Mouse (Mus musculus) heart, embryonic 16.5 days (tissue): ENCODE measurements around the gene Nicn1. TPM values are rescaled to one million over a fixed set of nuclear protein-coding genes. Genes with fewer than 3 reads are reported as not detected.
"Not testable (repeated sequence)": the region's sequence is repeated elsewhere in the genome, so short reads cannot be mapped to it uniquely, and the experiment has no call there.

ENCODE experiments used
- ATAC-seq: fragments of 200-750 bp; cut with Nextera tagmentation; replicated peaks from 2 replicates; pipeline ENCODE4 v1.8.0; 2017; ENCODE audit warnings: moderate number of reproducible peaks; ENCODE audit not compliant: insufficient read depth, low FRiP score; ENCODE audit errors: extremely low read depth
- H3K27ac ChIP-seq: fragments of 300-500 bp; sonication (generic); 2 replicates; pipeline ENCODE4 v1.5.1; 2014; ENCODE audit warnings: mild to moderate bottlenecking, low read length, control low read depth, moderate library complexity
- H3K27me3 ChIP-seq: fragments of 300-500 bp; sonication (generic); 2 replicates; pipeline ENCODE4 v1.6.1; 2014; ENCODE audit warnings: low read length, mixed read lengths; ENCODE audit not compliant: control insufficient read depth, insufficient read depth
- H3K36me3 ChIP-seq: fragments of 300-500 bp; sonication (generic); 2 replicates; pipeline ENCODE4 v1.6.1; 2014; ENCODE audit not compliant: control insufficient read depth, insufficient read depth
- H3K4me1 ChIP-seq: fragments of 300-500 bp; sonication (generic); 2 replicates; pipeline ENCODE4 v1.6.1; 2014; ENCODE audit warnings: low read length, mixed read lengths; ENCODE audit not compliant: control insufficient read depth, insufficient read depth
- H3K4me2 ChIP-seq: fragments of 300-500 bp; sonication (generic); 2 replicates; pipeline ENCODE4 v1.6.1; 2014; ENCODE audit warnings: low read depth, mild to moderate bottlenecking, control low read depth, low read length
- H3K4me3 ChIP-seq: fragments of 300-500 bp; sonication (generic); 2 replicates; pipeline ENCODE4 v1.5.1; 2014; ENCODE audit warnings: mild to moderate bottlenecking, control low read depth, low read length
- H3K9ac ChIP-seq: fragments of 300-500 bp; sonication (generic); 2 replicates; pipeline ENCODE4 v1.6.1; 2014; ENCODE audit warnings: low read length, control low read depth
- H3K9me3 ChIP-seq: fragments of 300-500 bp; sonication (generic); replicated peaks from 2 replicates; pipeline ENCODE4 v1.6.1; 2016; ENCODE audit warnings: low read length; ENCODE audit not compliant: control insufficient read depth
- WGBS: fragments of 180-500 bp; shearing (Covaris S2); extraction: QIAGEN DNeasy Blood & Tissue Kit; methylation state at CpG from one replicate; pipeline ENCODE4 v1.1.7; 2014; 5-methylcytosine and 5-hydroxymethylcytosine counted together
- polyA plus RNA-seq: library from polyadenylated mRNA; unstranded; fragments of >200 nt; fragmentation: Nextera tagmentation; extraction: Ambion mirVana; gene quantifications from 2 replicates; pipeline ENCODE4 v1.2.1, GENCODE M21; 2015

Nicn1 gene
- polyA plus RNA-seq, 1 experiment from 2014 or later: 23.7 TPM

- peaks cover 52% of the 10 kb centered on the region for H3K4me1 ChIP-seq
- WGBS: under 1% methylated on average over 60 of the region's 62 CpGs
- H3K4me2 ChIP-seq: peak overlapping the region; percentile 92
- peak overlapping the region; percentile 100 for H3K27ac ChIP-seq
- H3K36me3 ChIP-seq: no peaks in the 10 kb centered on the region
- H3K9me3 ChIP-seq: no peaks in the 10 kb centered on the region
- peak; percentile 33 for ATAC-seq
- H3K9ac ChIP-seq: peak overlapping the region; percentile 96
- H3K4me3 ChIP-seq: peak overlapping the region; percentile 93
- no peaks in the 10 kb centered on the region for H3K27me3 ChIP-seq
Measured at GRCm38 (mm10) chr9:108263131-108263681, 27.0 kb upstream of the Nicn1 start.

- Histone ChIP-seq H3K4me1 (peaks cover 54% of the 10 kb centered on the region), H3K9ac (peak within 1 kb of the TSS; percentile 96), H3K36me3 (no peaks in the 10 kb centered on the region), H3K9me3 (no peaks in the 10 kb centered on the region), H3K4me2 (peak within 1 kb of the TSS; percentile 92), H3K4me3 (peak within 1 kb of the TSS; percentile 93), H3K27me3 (no peaks in the 10 kb centered on the region), H3K27ac (peak within 1 kb of the TSS; percentile 100)
- peak; percentile 94 for ATAC-seq
- WGBS: under 1% methylated on average over 52 of the region's 71 CpGs
Measured at GRCm38 (mm10) chr9:108263690-108264190, 26.5 kb upstream of the Nicn1 start, which contains the start of gene Dag1. Gene Dag1, minus strand, starts transcription at chr9:108263958.

- 5% methylated on average over 10 of the region's 10 CpGs for WGBS
- no peaks in the 10 kb centered on the region for H3K27me3 ChIP-seq
- H3K36me3 ChIP-seq: no peaks in the 10 kb centered on the region
- peak; percentile 65 for ATAC-seq
- H3K4me1 ChIP-seq: peaks cover 49% of the 10 kb centered on the region
- peak overlapping the region; percentile 100 for H3K27ac ChIP-seq
- peak overlapping the region; percentile 92 for H3K4me2 ChIP-seq
- peak overlapping the region; percentile 93 for H3K4me3 ChIP-seq
- H3K9me3 ChIP-seq: no peaks in the 10 kb centered on the region
- peak overlapping the region; percentile 79 for H3K9ac ChIP-seq
Measured at GRCm38 (mm10) chr9:108264191-108264921, 25.9 kb upstream of the Nicn1 start.

- no peak overlapping the region for H3K4me2 ChIP-seq
- no peak overlapping the region for H3K4me3 ChIP-seq
- H3K9me3 ChIP-seq: no peaks in the 10 kb centered on the region
- no peaks in the 10 kb centered on the region for H3K27me3 ChIP-seq
- peak overlapping the region; percentile 46 for H3K27ac ChIP-seq
- H3K36me3 ChIP-seq: no peaks in the 10 kb centered on the region
- no peak overlapping the region for H3K9ac ChIP-seq
- H3K4me1 ChIP-seq: peaks cover 40% of the 10 kb centered on the region
- WGBS: 71% methylated on average over 10 of the region's 10 CpGs
- ATAC-seq: no peak
Measured at GRCm38 (mm10) chr9:108266261-108266935, 23.8 kb upstream of the Nicn1 start.

- Histone ChIP-seq H3K9ac (no peak overlapping the region), H3K27me3 (no peaks in the 10 kb centered on the region), H3K27ac (peak overlapping the region; percentile 77), H3K4me3 (no peak overlapping the region), H3K4me2 (peak overlapping the region; percentile 8; the same call in 1 of the 2 replicates), H3K36me3 (no peaks in the 10 kb centered on the region), H3K9me3 (no peaks in the 10 kb centered on the region), H3K4me1 (peaks cover 28% of the 10 kb centered on the region)
- ATAC-seq: no peak
- WGBS: 33% methylated on average over 7 of the region's 7 CpGs
Measured at GRCm38 (mm10) chr9:108267691-108268090, 22.5 kb upstream of the Nicn1 start.

GRCm38 (mm10) chr9:108268701-108269100 is 21.5 kb upstream of the Nicn1 start:
- not testable (repeated sequence) for H3K27ac ChIP-seq

GRCm38 (mm10) chr9:108271941-108272340 is 18.3 kb upstream of the Nicn1 start:
- Histone ChIP-seq H3K4me1 (peaks cover 20% of the 10 kb centered on the region), H3K4me2 (no peak overlapping the region), H3K36me3 (no peaks in the 10 kb centered on the region), H3K27me3 (no peaks in the 10 kb centered on the region), H3K9me3 (no peaks in the 10 kb centered on the region), H3K9ac (no peak overlapping the region), H3K4me3 (no peak overlapping the region), H3K27ac (no peak overlapping the region)
- ATAC-seq: no peak
- 23% methylated on average over 2 of the region's 2 CpGs for WGBS

More at GRCm38 (mm10) chr9:108268701-108269100, 21.5 kb upstream of the Nicn1 start:
- H3K36me3 ChIP-seq, H3K4me2 ChIP-seq, H3K9ac ChIP-seq, ATAC-seq, H3K27me3 ChIP-seq, H3K9me3 ChIP-seq, H3K4me3 ChIP-seq: not testable (repeated sequence)
- WGBS: 63% methylated on average over 6 of the region's 7 CpGs
- H3K4me1 ChIP-seq: peaks cover 28% of the 10 kb centered on the region

GRCm38 (mm10) chr9:108272691-108273090 is 17.5 kb upstream of the Nicn1 start:
- WGBS: 48% methylated on average over 5 of the region's 5 CpGs
- H3K27ac ChIP-seq: no peak overlapping the region
- H3K4me2 ChIP-seq: no peak overlapping the region
- H3K27me3 ChIP-seq: no peaks in the 10 kb centered on the region
- H3K9ac ChIP-seq: no peak overlapping the region
- H3K4me1 ChIP-seq: peaks cover 15% of the 10 kb centered on the region
- no peak overlapping the region for H3K4me3 ChIP-seq
- ATAC-seq: no peak
- no peaks in the 10 kb centered on the region for H3K36me3 ChIP-seq
- H3K9me3 ChIP-seq: no peaks in the 10 kb centered on the region

GRCm38 (mm10) chr9:108273485-108273884 is 16.7 kb upstream of the Nicn1 start:
- no peaks in the 10 kb centered on the region for H3K36me3 ChIP-seq
- no peak overlapping the region for H3K4me2 ChIP-seq
- no peak for ATAC-seq
- WGBS: 85% methylated on average over 4 of the region's 4 CpGs
- H3K9ac ChIP-seq: no peak overlapping the region
- no peaks in the 10 kb centered on the region for H3K27me3 ChIP-seq
- H3K9me3 ChIP-seq: no peaks in the 10 kb centered on the region
- H3K4me3 ChIP-seq: no peak overlapping the region
- peaks cover 8% of the 10 kb centered on the region for H3K4me1 ChIP-seq
- H3K27ac ChIP-seq: no peak overlapping the region
